Mouse (Mus musculus): ENCODE measurements around the gene Cdc42ep3. TPM values are rescaled to one million over a fixed set of nuclear protein-coding genes. Genes with fewer than 3 reads are reported as not detected.

Cdc42ep3 gene
- 10 to 100 TPM; 28.2 to 29.9 TPM for total RNA-seq (2023)

DNA sequence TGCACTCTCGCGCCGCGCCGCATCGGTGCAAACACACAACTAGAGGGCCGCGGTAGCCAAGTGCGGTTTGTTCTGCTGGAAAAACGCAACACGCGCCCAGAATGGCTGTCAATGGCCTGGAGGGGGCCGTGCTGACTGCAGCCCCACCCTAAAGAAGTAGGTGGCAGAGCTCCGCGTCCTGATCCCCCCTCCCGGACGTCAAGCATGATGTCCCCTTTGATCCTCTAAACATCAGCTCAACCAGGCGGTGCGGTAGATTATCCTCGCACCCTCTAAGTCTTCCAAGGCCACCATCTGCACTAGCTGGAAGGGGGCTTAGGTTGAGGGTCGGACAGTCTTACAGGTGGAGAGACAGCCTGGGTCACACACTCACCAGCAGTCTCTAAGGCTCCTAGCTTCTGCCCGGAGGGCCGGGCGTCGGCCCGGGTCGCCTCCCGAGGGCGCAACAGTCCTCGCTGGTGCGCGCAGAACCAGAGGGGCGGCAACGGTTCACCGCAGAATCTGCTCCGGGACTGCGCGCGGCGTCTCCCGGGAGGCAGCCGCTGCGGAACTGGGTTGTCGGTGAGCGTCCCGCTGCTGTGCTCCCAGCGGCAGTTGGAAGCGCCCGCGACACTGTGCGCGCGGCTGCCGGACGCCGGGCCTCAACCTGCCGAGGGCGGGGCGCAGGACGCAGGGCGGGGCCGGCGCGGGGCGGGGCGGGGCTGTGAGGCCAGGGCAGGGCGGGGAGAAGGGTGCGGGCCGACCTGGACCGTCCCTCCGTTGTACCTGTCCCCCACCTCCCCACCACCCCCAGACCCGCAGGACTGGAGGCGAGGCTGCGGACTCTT, at the start of gene Cdc42ep3:
Gene Cdc42ep3, minus strand, starts transcription at position 648 of the 827 bp plus-strand sequence.

Measured in T-cell, adult 66 days (primary cell).